Mouse (Mus musculus) midbrain, embryonic 10.5 days (tissue): ENCODE results near the gene 1600002K03Rik. TPM values are rescaled to one million over a fixed set of nuclear protein-coding genes. Genes with fewer than 3 reads are reported as not detected.
A peak's percentile ranks its signal among the peaks of the same experiment; 100 is the strongest.
"Not testable (repeated sequence)": the region's sequence is repeated elsewhere in the genome, so short reads cannot be mapped to it uniquely, and the experiment has no call there.

ENCODE experiments used
- DNase-seq: peaks from one replicate; pipeline ENCODE4 v3.0.0-alpha.2; 2017; ENCODE audit warnings: low spot score
- H3K27ac ChIP-seq: fragments of 300-500 bp; sonication (generic); replicated peaks from 2 replicates; pipeline ENCODE4 v1.5.1; 2016; ENCODE audit warnings: mild to moderate bottlenecking
- H3K27me3 ChIP-seq: fragments of 300-500 bp; sonication (generic); 2 replicates; pipeline ENCODE4 v1.6.1; 2016; ENCODE audit warnings: low read depth, mild to moderate bottlenecking; ENCODE audit not compliant: poor library complexity, severe bottlenecking
- H3K36me3 ChIP-seq: fragments of 300-500 bp; sonication (generic); 2 replicates; pipeline ENCODE4 v1.6.1; 2016; ENCODE audit warnings: mild to moderate bottlenecking, moderate library complexity
- H3K4me1 ChIP-seq: fragments of 300-500 bp; sonication (generic); 2 replicates; pipeline ENCODE4 v1.6.1; 2016
- H3K4me3 ChIP-seq: fragments of 300-500 bp; sonication (generic); 2 replicates; pipeline ENCODE4 v1.5.1; 2016; ENCODE audit warnings: mild to moderate bottlenecking, moderate library complexity
- H3K9me3 ChIP-seq: fragments of 300-500 bp; sonication (generic); replicated peaks from 2 replicates; pipeline ENCODE4 v1.6.1; 2016; ENCODE audit warnings: mild to moderate bottlenecking
- WGBS: fragments of 180-500 bp; shearing (Covaris S2); methylation state at CpG from one replicate; pipeline ENCODE4 v1.1.7; 2016; 5-methylcytosine and 5-hydroxymethylcytosine counted together
- polyA plus RNA-seq: library from polyadenylated mRNA; unstranded; fragments of >200 nt; fragmentation: Nextera tagmentation; extraction: Ambion mirVana; gene quantifications from 2 replicates; pipeline ENCODE4 v1.2.1, GENCODE M21; 2016

1600002K03Rik gene
- polyA plus RNA-seq, 1 experiment from 2014 or later, result 11.2 TPM

DNA sequence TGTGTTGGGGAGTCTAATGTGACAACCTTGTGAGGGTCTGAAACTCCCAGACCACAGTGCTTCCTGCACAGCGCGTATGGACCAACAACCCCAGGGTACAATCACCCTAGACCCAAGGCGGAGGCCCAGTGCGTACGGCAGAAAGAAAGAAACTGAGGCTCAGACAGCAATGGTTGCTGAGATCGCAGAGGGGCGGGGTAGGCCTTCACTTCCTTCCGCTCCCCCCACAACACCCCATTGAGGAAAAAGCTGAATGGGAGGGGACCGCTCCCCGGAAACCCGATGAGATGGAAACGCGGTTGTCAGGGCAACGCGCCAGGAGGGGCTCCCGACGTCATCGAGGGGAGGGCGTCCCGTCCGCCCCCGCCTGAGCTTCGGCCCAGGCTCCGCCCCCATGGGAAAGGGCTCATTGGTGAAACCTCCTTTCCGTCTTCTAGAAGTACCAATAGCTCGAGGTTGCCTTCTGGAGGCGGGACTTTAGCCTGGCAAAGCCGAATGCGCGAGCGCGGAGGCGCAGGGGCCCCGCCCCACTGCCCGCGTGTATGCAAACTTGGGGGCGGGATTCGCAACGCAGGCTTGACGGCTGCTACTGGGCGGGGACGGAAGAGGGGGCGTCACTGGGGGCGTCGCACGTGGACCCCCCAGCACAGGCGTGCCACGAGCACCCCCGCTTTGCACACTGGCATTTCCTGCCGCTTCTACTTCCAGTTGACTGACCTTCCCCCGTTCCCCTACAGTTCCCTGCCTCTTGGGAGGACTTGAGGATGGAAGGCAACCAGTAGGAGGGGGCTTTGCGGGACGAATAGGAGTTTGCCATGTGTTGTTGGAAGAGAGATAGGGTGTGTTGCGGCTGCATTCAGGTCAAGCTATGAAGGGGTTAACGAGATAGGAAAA is 12.9 kb upstream of the 1600002K03Rik start:
- WGBS, result under 1% methylated on average over 55 of the region's 55 CpGs
- Histone ChIP-seq H3K27me3 (peaks cover 9% of the 10 kb centered on the region), H3K4me3 (peak overlapping the region; percentile 51), H3K9me3 (no peaks in the 10 kb centered on the region), H3K27ac (peak overlapping the region; percentile 88), H3K4me1 (peaks cover 98% of the 10 kb centered on the region), H3K36me3 (peaks cover 29% of the 10 kb centered on the region)
- peak; percentile 97 for DNase-seq

- peak; percentile 77 for DNase-seq
- Histone ChIP-seq H3K4me1 (peaks cover 98% of the 10 kb centered on the region), H3K4me3 (peak overlapping the region; percentile 51), H3K36me3 (peaks cover 20% of the 10 kb centered on the region), H3K27ac (peak overlapping the region; percentile 88), H3K27me3 (peaks cover 9% of the 10 kb centered on the region), H3K9me3 (no peaks in the 10 kb centered on the region)
- WGBS, result under 1% methylated on average over 33 of the region's 33 CpGs
Observed at GRCm38 (mm10) chr10:80160455-80161371, 12.0 kb upstream of the 1600002K03Rik start.

DNA sequence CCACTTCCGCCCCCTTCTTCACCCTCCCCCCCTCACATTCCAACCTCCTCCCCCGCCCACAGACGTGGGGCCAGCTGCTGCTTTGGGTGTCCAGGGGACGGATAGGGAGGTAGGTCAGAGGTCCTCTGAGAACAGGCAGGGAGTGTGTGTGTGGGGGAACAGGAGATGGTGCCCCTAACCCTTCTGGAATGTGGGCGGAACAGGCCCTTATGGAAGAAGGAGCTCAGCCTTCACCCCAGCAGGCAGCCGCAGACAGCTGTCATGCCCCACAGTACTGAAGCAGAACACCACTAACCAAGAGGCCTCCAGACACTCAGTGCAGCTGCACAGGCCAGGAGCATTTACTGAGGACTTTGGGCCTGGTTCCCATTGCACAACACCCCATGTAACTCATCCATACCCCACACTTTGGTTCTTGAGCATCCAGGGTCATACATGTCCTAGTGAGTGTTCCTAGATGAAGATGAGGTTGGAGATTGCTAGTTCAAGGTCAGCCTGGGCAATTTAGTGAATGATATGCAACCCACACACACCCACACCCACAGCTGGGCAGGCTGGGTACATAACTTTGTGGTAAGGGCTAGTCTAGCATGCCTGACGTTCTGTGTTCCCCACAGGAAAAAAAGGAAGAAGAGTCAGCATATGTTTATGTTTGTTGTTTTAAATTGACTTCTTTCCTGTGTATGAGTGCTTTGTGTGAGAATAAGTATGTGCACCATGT is 11.1 kb upstream of the 1600002K03Rik start:
- WGBS, result 8% methylated on average over 6 of the region's 7 CpGs
- peak overlapping the region; percentile 51 for H3K4me3 ChIP-seq

GRCm38 (mm10) chr10:80162243-80162608 is 10.5 kb upstream of the 1600002K03Rik start:
- peaks cover 5% of the 10 kb centered on the region for H3K36me3 ChIP-seq
- DNase-seq, result no peak
- H3K27ac ChIP-seq, result peak overlapping the region; percentile 88
- 83% methylated on average over 3 of the region's 3 CpGs for WGBS
- peaks cover 96% of the 10 kb centered on the region for H3K4me1 ChIP-seq
- peaks cover 9% of the 10 kb centered on the region for H3K27me3 ChIP-seq
- H3K9me3 ChIP-seq, result no peaks in the 10 kb centered on the region
- H3K4me3 ChIP-seq, result 0 out of 2 replicates have a peak overlapping the region, but pooled peaks have one; percentile 5

More for the DNA sequence above, 11.1 kb upstream of the 1600002K03Rik start:
- Histone ChIP-seq H3K9me3 (no peaks in the 10 kb centered on the region), H3K27ac (peak overlapping the region; percentile 88), H3K36me3 (peaks cover 11% of the 10 kb centered on the region), H3K4me1 (peaks cover 96% of the 10 kb centered on the region), H3K27me3 (peaks cover 9% of the 10 kb centered on the region)
- peak; percentile 70 for DNase-seq

DNA sequence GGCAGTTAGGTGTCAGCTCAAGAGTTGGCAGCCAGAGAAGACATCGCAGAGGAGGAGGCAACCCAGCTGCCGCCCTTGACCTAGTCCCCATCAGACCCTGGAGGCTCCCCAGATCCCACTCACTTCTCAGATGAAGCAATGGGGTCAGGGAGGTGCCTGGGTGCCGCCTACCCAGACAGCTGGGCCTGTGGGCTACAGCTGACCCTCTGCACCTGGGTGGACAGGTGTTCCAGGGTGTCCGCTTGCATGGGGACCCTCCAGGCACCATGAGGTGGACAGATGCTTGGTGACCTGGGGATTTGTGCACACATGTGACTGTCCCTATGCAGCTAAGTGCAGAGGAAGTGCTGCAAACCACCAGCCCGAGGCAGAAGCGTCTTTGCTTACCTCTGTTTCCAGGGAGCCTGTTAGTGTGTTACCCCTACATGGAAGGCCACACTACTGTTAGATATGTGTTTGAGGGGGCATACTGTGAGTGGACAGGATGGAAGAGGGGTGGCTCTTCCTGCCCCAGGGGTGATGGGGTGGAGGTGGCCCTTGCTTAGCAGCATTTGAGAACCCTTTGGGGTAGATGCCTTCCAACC is 9.9 kb upstream of the 1600002K03Rik start:
- H3K27ac ChIP-seq, result peak overlapping the region; percentile 88
- H3K4me3 ChIP-seq, result 0 out of 2 replicates have a peak overlapping the region, but pooled peaks have one; percentile 5
- DNase-seq, result no peak
- 82% methylated on average over 6 of the region's 6 CpGs for WGBS
- peaks cover 9% of the 10 kb centered on the region for H3K27me3 ChIP-seq
- H3K9me3 ChIP-seq, result no peaks in the 10 kb centered on the region
- H3K36me3 ChIP-seq, result no peaks in the 10 kb centered on the region
- H3K4me1 ChIP-seq, result peaks cover 94% of the 10 kb centered on the region

- Histone ChIP-seq H3K36me3 (no peaks in the 10 kb centered on the region), H3K9me3 (no peaks in the 10 kb centered on the region), H3K27me3 (peaks cover 9% of the 10 kb centered on the region), H3K27ac (peak overlapping the region; percentile 78; the same call in 1 of the 2 replicates), H3K4me1 (peaks cover 89% of the 10 kb centered on the region), H3K4me3 (peak overlapping the region; percentile 53)
- WGBS, result 75% methylated on average over 8 of the region's 8 CpGs
- no peak for DNase-seq
Observed at GRCm38 (mm10) chr10:80163721-80164120, 9.0 kb upstream of the 1600002K03Rik start.

DNA sequence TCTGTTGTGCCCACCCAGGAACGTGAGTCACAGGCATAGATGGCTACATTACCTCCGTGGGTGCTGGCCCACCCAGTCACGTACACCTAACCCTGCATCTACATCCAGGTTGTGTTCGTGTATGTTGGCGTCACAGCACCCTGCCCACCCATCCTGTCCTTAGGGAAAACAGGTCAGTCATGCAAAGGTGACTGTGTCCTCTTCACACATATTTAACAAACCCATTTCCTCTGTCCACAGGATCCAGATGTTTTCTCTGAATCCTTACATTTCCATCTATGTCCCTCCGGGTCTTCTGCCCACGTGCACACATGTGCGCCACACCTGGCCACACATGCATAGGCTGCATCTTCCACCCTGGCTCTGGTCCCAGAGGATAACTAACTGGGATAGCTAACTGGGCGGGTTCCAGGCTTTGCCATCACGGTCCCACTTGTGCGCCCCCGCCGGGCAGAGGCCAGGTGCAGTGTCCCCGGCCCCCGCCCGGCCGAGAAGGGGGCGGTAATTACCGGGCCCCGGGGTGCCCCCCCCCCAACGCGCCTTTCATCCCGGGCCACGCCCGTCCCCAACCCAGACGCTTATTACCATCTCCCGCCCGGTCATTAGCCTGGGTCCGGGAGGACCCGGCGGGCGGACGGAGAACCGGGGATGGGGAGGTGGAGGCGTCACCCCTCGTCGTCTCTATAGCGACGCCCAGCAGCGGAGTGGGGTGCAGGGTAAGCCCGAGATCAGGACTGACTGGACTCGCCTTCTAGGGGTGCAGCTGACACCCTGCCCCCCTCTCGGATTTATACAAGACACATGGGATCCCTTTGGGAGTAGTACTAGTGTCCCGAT is 8.4 kb upstream of the 1600002K03Rik start:
- Histone ChIP-seq H3K27ac (peak overlapping the region; percentile 78), H3K4me1 (peaks cover 89% of the 10 kb centered on the region), H3K4me3 (peak overlapping the region; percentile 53), H3K9me3 (no peaks in the 10 kb centered on the region), H3K36me3 (peaks cover 6% of the 10 kb centered on the region; the same call in 1 of the 2 replicates), H3K27me3 (peaks cover 9% of the 10 kb centered on the region)
- WGBS, result 11% methylated on average over 44 of the region's 44 CpGs
- DNase-seq, result no peak

DNA sequence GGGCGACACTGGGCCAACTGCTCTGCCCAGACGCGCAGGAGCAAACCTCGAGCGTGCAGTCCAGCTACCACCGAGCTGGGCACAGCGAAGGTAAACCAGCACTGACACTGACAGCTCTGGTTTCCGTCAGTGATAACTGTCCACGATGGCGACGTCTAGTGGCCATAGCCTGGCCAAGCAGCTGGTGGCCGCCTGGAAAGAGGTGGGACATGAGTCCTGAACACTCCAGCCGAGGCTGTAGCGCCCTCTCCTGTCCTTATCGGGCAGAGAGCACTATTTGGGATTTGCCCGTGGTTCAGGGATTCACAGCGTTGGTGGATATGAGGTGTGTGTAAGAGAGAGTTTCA is 7.8 kb upstream of the 1600002K03Rik start:
- Histone ChIP-seq H3K4me1 (peaks cover 89% of the 10 kb centered on the region), H3K27me3 (peaks cover 9% of the 10 kb centered on the region), H3K27ac (peak overlapping the region; percentile 78), H3K36me3 (peaks cover 11% of the 10 kb centered on the region), H3K4me3 (peak overlapping the region; percentile 53), H3K9me3 (no peaks in the 10 kb centered on the region)
- DNase-seq, result peak; percentile 95
- under 1% methylated on average over 17 of the region's 17 CpGs for WGBS

GRCm38 (mm10) chr10:80165392-80166128 is 7.2 kb upstream of the 1600002K03Rik start, which contains the start of gene Cirbp:
Gene Cirbp (plus strand): TSS chr10:80165985.
- peak; percentile 48 for DNase-seq
- Histone ChIP-seq H3K27ac (peak within 1 kb of the TSS; percentile 99), H3K9me3 (no peaks in the 10 kb centered on the region), H3K27me3 (peaks cover 9% of the 10 kb centered on the region), H3K4me3 (peak within 1 kb of the TSS; percentile 77), H3K4me1 (peaks cover 89% of the 10 kb centered on the region), H3K36me3 (peaks cover 17% of the 10 kb centered on the region)
- 19% methylated on average over 20 of the region's 20 CpGs for WGBS

GRCm38 (mm10) chr10:80166136-80166535 is 6.6 kb upstream of the 1600002K03Rik start:
- not testable (repeated sequence) for H3K27me3 ChIP-seq, DNase-seq, H3K9me3 ChIP-seq
- Histone ChIP-seq H3K27ac (peak overlapping the region; percentile 99), H3K36me3 (peaks cover 23% of the 10 kb centered on the region), H3K4me1 (peaks cover 86% of the 10 kb centered on the region), H3K4me3 (peak overlapping the region; percentile 53)
- WGBS, result 92% methylated on average over 4 of the region's 4 CpGs
